Mouse (Mus musculus) embryonic facial prominence, embryonic 10.5 days (tissue): ENCODE data around the gene Rgs19. TPM values are rescaled to one million over a fixed set of nuclear protein-coding genes. Genes with fewer than 3 reads are reported as not detected.

Experiments used
- DNase-seq: peaks from one replicate; pipeline ENCODE4 v3.0.0-alpha.2; 2017; ENCODE audit warnings: low spot score
- H3K27ac ChIP-seq: fragments of 300-500 bp; sonication (generic); replicated peaks from 2 replicates; pipeline ENCODE4 v1.5.1; 2016; ENCODE audit warnings: mild to moderate bottlenecking
- H3K27me3 ChIP-seq: fragments of 300-500 bp; sonication (generic); replicated peaks from 2 replicates; pipeline ENCODE4 v1.6.1; 2016; ENCODE audit warnings: low read depth, mild to moderate bottlenecking; ENCODE audit not compliant: poor library complexity, severe bottlenecking
- H3K36me3 ChIP-seq: fragments of 300-500 bp; sonication (generic); replicated peaks from 2 replicates; pipeline ENCODE4 v1.6.1; 2016; ENCODE audit warnings: mild to moderate bottlenecking, moderate library complexity
- H3K4me1 ChIP-seq: fragments of 300-500 bp; sonication (generic); 2 replicates; pipeline ENCODE4 v1.6.1; 2016
- H3K4me3 ChIP-seq: fragments of 300-500 bp; sonication (generic); 2 replicates; pipeline ENCODE4 v1.5.1; 2016; ENCODE audit warnings: mild to moderate bottlenecking, moderate library complexity
- H3K9me3 ChIP-seq: fragments of 300-500 bp; sonication (generic); 2 replicates; pipeline ENCODE4 v1.6.1; 2016; ENCODE audit warnings: mild to moderate bottlenecking
- WGBS: fragments of 180-500 bp; shearing (Covaris S2); methylation state at CpG from one replicate; pipeline ENCODE4 v1.1.7; 2016; 5-methylcytosine and 5-hydroxymethylcytosine counted together
- polyA plus RNA-seq: library from polyadenylated mRNA; unstranded; fragments of >200 nt; fragmentation: Nextera tagmentation; extraction: Ambion mirVana; gene quantifications from 2 replicates; pipeline ENCODE4 v1.2.1, GENCODE M21; 2016

The Rgs19 gene
- polyA plus RNA-seq, 1 experiment from 2014 or later, result 85.2 TPM

DNA sequence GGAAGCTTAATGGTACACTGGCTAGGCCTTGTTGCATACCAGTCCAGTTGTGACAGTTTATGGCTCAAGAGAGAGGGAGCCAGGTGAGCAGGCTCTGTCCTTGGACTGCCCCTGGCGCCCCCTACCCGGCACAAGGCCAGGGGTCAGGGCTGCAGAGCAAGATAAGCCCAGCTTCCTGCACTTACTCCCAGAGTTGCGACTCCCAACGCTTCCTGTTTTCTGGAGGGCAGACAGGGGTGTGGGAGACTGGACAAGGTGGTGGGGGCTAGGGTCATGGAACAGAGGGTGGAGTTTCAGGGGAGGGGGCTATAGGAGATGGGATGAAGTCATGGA, 30.5 kb downstream of the Rgs19 start:
- H3K9me3 ChIP-seq, result no peaks in the 10 kb centered on the region
- peak overlapping the region; percentile 69 for H3K27ac ChIP-seq
- H3K36me3 ChIP-seq, result no peaks in the 10 kb centered on the region; the same call in 1 of the 2 replicates
- no peak overlapping the region for H3K4me3 ChIP-seq
- peaks cover 34% of the 10 kb centered on the region for H3K4me1 ChIP-seq
- H3K27me3 ChIP-seq, result peaks cover 13% of the 10 kb centered on the region
- DNase-seq, result no peak
- 14% methylated on average over 4 of the region's 4 CpGs for WGBS

DNA sequence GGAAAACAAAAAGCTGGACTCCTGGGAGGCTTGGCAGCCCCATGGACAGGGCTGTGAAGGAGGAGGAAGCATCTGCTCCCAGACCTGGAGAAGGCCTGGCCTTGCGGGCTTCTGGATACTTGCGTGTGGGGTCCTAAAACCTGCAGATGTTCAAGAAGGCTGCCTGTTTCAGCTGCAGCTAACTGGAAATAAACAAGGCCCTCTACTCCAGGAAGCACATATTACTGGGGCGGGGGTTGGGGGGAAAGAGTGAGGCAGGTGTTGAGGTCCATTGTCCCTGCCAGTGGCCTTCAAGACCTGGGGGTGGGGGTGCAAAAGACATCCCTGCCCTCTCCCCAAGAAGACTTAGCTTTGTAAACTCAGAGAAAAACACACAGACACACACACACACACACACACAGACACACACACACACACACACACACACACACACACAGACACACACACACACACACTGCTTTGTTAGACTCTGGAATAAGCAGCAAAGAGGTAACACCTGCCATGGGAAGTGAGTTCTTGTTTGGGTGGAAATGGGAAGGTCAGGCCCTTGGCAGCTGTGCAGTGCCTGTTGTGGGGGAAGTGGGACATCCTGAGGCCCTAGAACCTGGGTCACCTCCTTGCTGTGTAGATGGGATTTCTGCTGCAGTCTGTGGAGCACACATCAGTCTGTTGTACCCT, 31.0 kb downstream of the Rgs19 start:
- Histone ChIP-seq H3K4me1 (peaks cover 34% of the 10 kb centered on the region), H3K4me3 (no peak overlapping the region), H3K36me3 (no peaks in the 10 kb centered on the region; the same call in 1 of the 2 replicates), H3K27me3 (peaks cover 8% of the 10 kb centered on the region), H3K27ac (peak overlapping the region; percentile 69), H3K9me3 (no peaks in the 10 kb centered on the region)
- 85% methylated on average over 3 of the region's 3 CpGs for WGBS
- DNase-seq, result no peak

- no peaks in the 10 kb centered on the region for H3K27me3 ChIP-seq
- peak overlapping the region; percentile 4; the same call in 1 of the 2 replicates for H3K4me3 ChIP-seq
- peaks cover 38% of the 10 kb centered on the region for H3K4me1 ChIP-seq
- no peaks in the 10 kb centered on the region for H3K9me3 ChIP-seq
- WGBS, result 10% methylated on average over 9 of the region's 9 CpGs
- H3K27ac ChIP-seq, result peak overlapping the region; percentile 54
- DNase-seq, result peak; percentile 75
- H3K36me3 ChIP-seq, result peaks cover 31% of the 10 kb centered on the region
Observed at GRCm38 (mm10) chr2:181659609-181660055, 34.1 kb downstream of the Rgs19 start.

DNA sequence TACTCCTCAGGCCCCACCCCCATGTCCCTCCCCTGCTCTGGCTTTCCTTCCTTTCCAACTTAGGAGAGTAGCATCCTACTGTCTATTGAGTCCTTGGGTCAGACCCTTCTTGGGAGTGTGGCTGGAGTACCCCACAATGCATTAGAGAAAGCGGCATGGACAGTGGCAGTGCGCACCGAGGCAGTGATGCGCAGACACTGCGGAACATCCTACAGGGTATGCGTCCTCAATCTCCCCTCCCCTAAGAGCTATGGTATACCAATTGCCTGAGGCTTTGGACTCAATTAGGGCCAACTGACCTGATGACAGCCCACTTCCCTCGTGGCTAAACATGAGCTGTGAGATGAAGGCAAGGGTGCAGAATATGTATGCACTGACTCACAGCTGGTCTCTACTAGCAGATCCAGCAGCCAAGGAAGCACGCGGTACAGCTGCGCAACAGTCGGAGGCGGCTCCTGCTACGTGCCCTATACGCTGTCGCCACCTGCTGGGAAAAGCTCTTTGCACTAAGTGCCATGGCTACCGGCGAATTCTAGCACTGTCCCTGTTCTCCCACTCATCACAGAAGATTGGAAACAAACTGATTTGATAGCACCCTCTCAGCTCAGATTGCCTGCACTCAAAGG, 34.7 kb downstream of the Rgs19 start:
- H3K27ac ChIP-seq, result no peak overlapping the region
- DNase-seq, result peak; percentile 51
- no peaks in the 10 kb centered on the region for H3K9me3 ChIP-seq
- 36% methylated on average over 17 of the region's 17 CpGs for WGBS
- H3K4me3 ChIP-seq, result no peak overlapping the region
- H3K4me1 ChIP-seq, result peaks cover 38% of the 10 kb centered on the region
- H3K36me3 ChIP-seq, result peaks cover 37% of the 10 kb centered on the region
- no peaks in the 10 kb centered on the region for H3K27me3 ChIP-seq

DNA sequence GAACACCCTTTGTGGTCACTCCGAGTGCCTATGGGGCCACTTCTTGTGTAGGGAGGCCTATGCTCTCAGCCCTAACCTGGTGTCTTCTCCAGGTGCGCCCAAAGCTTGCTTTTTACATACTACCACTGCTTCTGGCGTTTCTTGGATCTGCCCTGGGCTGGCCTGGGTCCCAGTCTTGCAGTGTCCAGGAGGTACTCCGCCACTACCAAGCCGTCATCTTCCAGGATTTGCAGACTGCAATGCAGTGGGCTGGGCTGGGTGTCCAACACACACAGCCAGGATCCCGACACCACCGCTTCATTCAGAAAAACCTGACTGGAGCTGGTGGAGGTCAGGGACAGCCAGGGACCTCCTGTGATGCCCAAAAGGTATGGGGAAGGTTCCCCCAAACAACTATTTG, 35.2 kb downstream of the Rgs19 start:
- Histone ChIP-seq H3K27me3 (no peaks in the 10 kb centered on the region), H3K36me3 (peaks cover 42% of the 10 kb centered on the region), H3K9me3 (no peaks in the 10 kb centered on the region), H3K4me1 (peaks cover 34% of the 10 kb centered on the region), H3K4me3 (no peak overlapping the region), H3K27ac (no peak overlapping the region)
- 84% methylated on average over 7 of the region's 7 CpGs for WGBS
- no peak for DNase-seq

DNA sequence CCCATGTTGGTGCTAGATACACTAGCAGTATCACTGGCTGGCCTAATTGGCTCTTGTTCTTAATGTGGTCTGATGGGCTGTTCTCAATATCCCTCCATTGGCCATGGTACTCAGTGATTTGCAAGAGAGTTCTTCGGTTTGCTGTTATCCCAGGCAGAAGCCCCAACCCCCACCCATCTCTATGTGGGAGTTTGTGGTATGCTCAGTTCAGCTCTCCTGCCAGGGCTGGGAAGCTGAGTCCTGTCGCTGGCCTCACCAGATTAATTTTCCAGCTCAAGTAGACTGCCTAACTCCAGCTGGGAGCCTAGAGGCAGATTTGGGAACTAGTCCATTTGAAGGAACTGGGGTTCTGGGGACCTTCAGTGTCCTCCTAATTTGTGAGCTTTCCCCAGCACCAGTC, 36.3 kb downstream of the Rgs19 start:
- no peak overlapping the region for H3K4me3 ChIP-seq
- no peaks in the 10 kb centered on the region for H3K27me3 ChIP-seq
- H3K9me3 ChIP-seq, result no peaks in the 10 kb centered on the region
- H3K36me3 ChIP-seq, result peaks cover 53% of the 10 kb centered on the region
- H3K4me1 ChIP-seq, result peaks cover 25% of the 10 kb centered on the region
- 81% methylated on average over 2 of the region's 2 CpGs for WGBS
- no peak for DNase-seq
- no peak overlapping the region for H3K27ac ChIP-seq

GRCm38 (mm10) chr2:181656734-181657133, 37.0 kb downstream of the Rgs19 start, which contains the start of gene Gm29797:
TSS of gene Gm29797 (plus strand) at chr2:181657034.
- Histone ChIP-seq H3K4me1 (peaks cover 25% of the 10 kb centered on the region), H3K27ac (no peak within 1 kb of the TSS), H3K36me3 (peaks cover 60% of the 10 kb centered on the region), H3K9me3 (no peaks in the 10 kb centered on the region), H3K27me3 (no peaks in the 10 kb centered on the region), H3K4me3 (no peak within 1 kb of the TSS)
- no peak for DNase-seq
- 71% methylated on average over 3 of the region's 3 CpGs for WGBS

DNA sequence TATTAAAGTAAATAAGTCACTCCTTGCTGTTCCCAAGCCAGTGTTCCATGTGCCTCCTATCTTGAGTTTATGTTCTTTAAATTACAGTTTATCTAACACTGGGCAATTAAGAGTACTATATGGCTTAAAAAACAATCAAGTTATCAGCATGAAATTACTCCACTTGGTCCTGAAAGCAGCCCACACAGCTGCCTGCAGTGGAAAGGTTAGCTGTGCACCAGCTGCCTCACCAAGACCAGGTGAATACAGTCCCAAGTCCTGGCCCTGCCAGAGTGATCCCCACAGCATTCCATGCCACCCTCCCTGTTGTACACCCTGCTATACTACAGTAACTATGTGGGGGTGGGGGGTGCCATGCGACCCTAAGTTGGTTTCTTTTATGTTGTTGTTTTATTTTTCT, 40.3 kb downstream of the Rgs19 start:
- H3K36me3 ChIP-seq, result peaks cover 92% of the 10 kb centered on the region
- peaks cover 5% of the 10 kb centered on the region; the same call in 1 of the 2 replicates for H3K4me1 ChIP-seq
- H3K4me3 ChIP-seq, result no peak overlapping the region
- WGBS, result 86% methylated on average over 1 of the region's 1 CpGs
- no peak for DNase-seq
- no peak overlapping the region for H3K27ac ChIP-seq
- H3K27me3 ChIP-seq, result no peaks in the 10 kb centered on the region
- H3K9me3 ChIP-seq, result no peaks in the 10 kb centered on the region

DNA sequence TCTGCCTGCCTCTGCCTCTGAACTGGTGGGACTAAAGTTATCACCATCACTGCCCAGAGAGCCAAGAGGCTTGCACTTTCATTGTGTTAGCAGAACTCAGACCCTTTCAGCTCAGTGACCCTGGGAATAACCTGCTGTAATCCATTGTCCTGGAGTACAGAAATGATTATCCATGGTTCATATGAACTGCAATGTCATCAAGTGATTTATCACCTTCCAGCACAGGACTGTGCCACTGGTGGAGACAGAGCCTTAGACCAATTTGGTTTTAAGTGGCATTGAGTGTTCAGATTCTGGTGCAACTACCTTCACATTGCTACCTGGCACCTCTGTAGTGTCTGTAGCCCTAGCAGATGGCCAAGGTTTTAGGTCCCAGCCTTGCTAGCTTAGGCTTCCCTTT, 40.7 kb downstream of the Rgs19 start:
- no peaks in the 10 kb centered on the region for H3K27me3 ChIP-seq
- 0 out of 2 replicates have a peak, but pooled peaks cover 4% of the 10 kb centered on the region for H3K4me1 ChIP-seq
- no peak overlapping the region for H3K4me3 ChIP-seq
- H3K9me3 ChIP-seq, result no peaks in the 10 kb centered on the region
- H3K27ac ChIP-seq, result no peak overlapping the region
- DNase-seq, result no peak
- peaks cover 97% of the 10 kb centered on the region for H3K36me3 ChIP-seq

- no peak for DNase-seq
- Histone ChIP-seq H3K27ac (no peak overlapping the region), H3K27me3 (no peaks in the 10 kb centered on the region), H3K4me1 (no peaks in the 10 kb centered on the region), H3K4me3 (no peak overlapping the region), H3K9me3 (no peaks in the 10 kb centered on the region), H3K36me3 (peaks cover 100% of the 10 kb centered on the region)
- 93% methylated on average over 10 of the region's 10 CpGs for WGBS
Observed at GRCm38 (mm10) chr2:181648926-181649325, 44.9 kb downstream of the Rgs19 start.

- no peak for DNase-seq
- no peak overlapping the region for H3K27ac ChIP-seq
- no peaks in the 10 kb centered on the region for H3K4me1 ChIP-seq
- WGBS, result 95% methylated on average over 6 of the region's 6 CpGs
- H3K36me3 ChIP-seq, result peaks cover 98% of the 10 kb centered on the region
- H3K9me3 ChIP-seq, result no peaks in the 10 kb centered on the region
- no peaks in the 10 kb centered on the region for H3K27me3 ChIP-seq
- H3K4me3 ChIP-seq, result no peak overlapping the region
Observed at GRCm38 (mm10) chr2:181646626-181647472, 46.9 kb downstream of the Rgs19 start.

GRCm38 (mm10) chr2:181645666-181646065, 48.1 kb downstream of the Rgs19 start:
- Histone ChIP-seq H3K4me1 (no peaks in the 10 kb centered on the region), H3K4me3 (no peak overlapping the region), H3K27me3 (no peaks in the 10 kb centered on the region), H3K27ac (no peak overlapping the region), H3K36me3 (peaks cover 98% of the 10 kb centered on the region), H3K9me3 (no peaks in the 10 kb centered on the region)
- WGBS, result 83% methylated on average over 3 of the region's 3 CpGs
- no peak for DNase-seq
